Mouse (Mus musculus): Measurements from ENCODE around the gene Cep57l1. TPM values are rescaled to one million over a fixed set of nuclear protein-coding genes. Genes with fewer than 3 reads are reported as not detected.

Gene Cep57l1
- polyA plus RNA-seq, 1 experiment from 2014 or later: 6.3 TPM

DNA sequence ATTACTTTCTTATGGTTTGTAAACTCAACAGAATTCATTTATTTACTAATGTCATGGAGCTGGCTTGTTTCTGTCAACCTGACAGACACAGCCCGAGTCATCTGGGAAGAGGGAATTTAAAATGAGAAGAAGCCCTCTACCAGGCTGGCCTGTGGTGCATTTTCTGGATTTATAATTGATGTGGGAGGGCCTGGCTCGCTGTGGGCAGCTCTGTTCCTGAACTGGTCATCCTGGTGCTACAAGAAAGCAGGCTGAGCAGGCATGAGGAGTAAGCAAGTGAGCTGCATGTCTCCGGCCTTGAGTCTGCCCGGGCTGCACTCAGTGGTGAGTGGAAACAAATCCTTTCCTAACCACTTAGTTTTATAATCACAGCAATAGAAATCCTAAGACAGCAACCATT lies 65.7 kb downstream of the Cep57l1 start:
- Histone ChIP-seq H3K9ac (replicated peaks) (no peak overlapping the region), H3K36me3 (replicated peaks; ENCODE audit: insufficient read depth, low read length) (peaks cover 6% of the 10 kb centered on the region; the same call in 1 of the 2 replicates), H3K4me3 (ENCODE audit: low read depth, low read length) (no peak overlapping the region), H3K27me3 (ENCODE audit: insufficient read depth, low read length) (no peaks in the 10 kb centered on the region), H3K4me1 (ENCODE audit: insufficient read depth) (no peaks in the 10 kb centered on the region), H3K4me2 (ENCODE audit: low read depth, low read length) (no peak overlapping the region), H3K27ac (ENCODE audit: low read depth) (no peak overlapping the region), H3K9me3 (ENCODE audit: low read length) (no peaks in the 10 kb centered on the region)
- 80% methylated on average over 4 of the region's 4 CpGs for WGBS (ENCODE audit: insufficient replicate concordance)
- ATAC-seq: no peak
- TF ChIP-seq EP300 (IDR thresholded peaks at IDR 0.05; ENCODE audit: low read depth) (no peak), CTCF (IDR thresholded peaks at IDR 0.05; ENCODE audit: low read depth) (no peak)
- no peak for DNase-seq

- Histone ChIP-seq H3K27me3 (ENCODE audit: insufficient read depth, low read length) (no peaks in the 10 kb centered on the region), H3K4me1 (ENCODE audit: insufficient read depth) (no peaks in the 10 kb centered on the region), H3K4me3 (ENCODE audit: low read depth, low read length) (no peak overlapping the region), H3K9me3 (ENCODE audit: low read length) (no peaks in the 10 kb centered on the region), H3K27ac (ENCODE audit: low read depth) (no peak overlapping the region), H3K9ac (replicated peaks) (no peak overlapping the region), H3K36me3 (replicated peaks; ENCODE audit: insufficient read depth, low read length) (peaks cover 18% of the 10 kb centered on the region; the same call in 1 of the 2 replicates), H3K4me2 (ENCODE audit: low read depth, low read length) (no peak overlapping the region)
- TF ChIP-seq EP300 (IDR thresholded peaks at IDR 0.05; ENCODE audit: low read depth): no peak
- no peak for TF ChIP-seq CTCF (IDR thresholded peaks at IDR 0.05; ENCODE audit: low read depth)
- 74% methylated on average over 2 of the region's 2 CpGs for WGBS (ENCODE audit: insufficient replicate concordance)
- ATAC-seq (no peak), DNase-seq (no peak)
These were observed 69.5 kb downstream of the Cep57l1 start for GRCm38 (mm10) chr10:41740221-41740620.

- Histone ChIP-seq H3K4me2 (ENCODE audit: low read depth, low read length) (no peak overlapping the region), H3K27ac (ENCODE audit: low read depth) (no peak overlapping the region), H3K36me3 (replicated peaks; ENCODE audit: insufficient read depth, low read length) (peaks cover 13% of the 10 kb centered on the region; the same call in 1 of the 2 replicates), H3K9me3 (ENCODE audit: low read length) (no peaks in the 10 kb centered on the region), H3K9ac (replicated peaks) (no peak overlapping the region), H3K27me3 (ENCODE audit: insufficient read depth, low read length) (no peaks in the 10 kb centered on the region), H3K4me3 (ENCODE audit: low read depth, low read length) (no peak overlapping the region), H3K4me1 (ENCODE audit: insufficient read depth) (no peaks in the 10 kb centered on the region)
- no peak for DNase-seq
- ATAC-seq: no peak
- 92% methylated on average over 16 of the region's 16 CpGs for WGBS (ENCODE audit: insufficient replicate concordance)
- TF ChIP-seq CTCF (IDR thresholded peaks at IDR 0.05; ENCODE audit: low read depth) (no peak), EP300 (IDR thresholded peaks at IDR 0.05; ENCODE audit: low read depth) (no peak)
These were observed 72.4 kb downstream of the Cep57l1 start for GRCm38 (mm10) chr10:41737245-41737644.

DNA sequence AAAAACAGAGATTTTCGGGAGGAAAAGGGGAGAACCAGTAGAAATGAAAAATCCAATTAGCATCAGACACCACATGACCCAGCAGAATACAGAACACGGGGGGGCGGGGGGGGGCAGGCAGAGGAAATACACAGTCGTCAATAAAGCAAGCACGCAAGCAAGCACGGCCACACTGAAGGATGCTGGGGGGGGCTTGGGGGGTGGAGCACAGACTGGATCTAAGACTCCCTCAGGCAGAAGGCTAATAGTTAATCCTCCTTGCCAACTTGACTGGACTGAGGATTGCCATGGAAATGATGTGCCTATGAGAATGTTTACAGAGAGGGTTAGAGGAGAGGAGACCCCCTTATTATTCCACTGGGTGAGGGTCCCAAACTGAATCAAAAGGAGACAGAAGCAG lies 74.3 kb downstream of the Cep57l1 start:
- H3K9me3 ChIP-seq (ENCODE audit: low read length): no peaks in the 10 kb centered on the region
- no peaks in the 10 kb centered on the region for H3K4me1 ChIP-seq (ENCODE audit: insufficient read depth)
- H3K4me3 ChIP-seq (ENCODE audit: low read depth, low read length): no peak overlapping the region
- WGBS (ENCODE audit: insufficient replicate concordance): 76% methylated on average over 6 of the region's 6 CpGs
- H3K9ac ChIP-seq (replicated peaks): no peak overlapping the region
- H3K27ac ChIP-seq (ENCODE audit: low read depth): no peak overlapping the region
- no peaks in the 10 kb centered on the region for H3K27me3 ChIP-seq (ENCODE audit: insufficient read depth, low read length)
- peaks cover 17% of the 10 kb centered on the region for H3K36me3 ChIP-seq (replicated peaks; ENCODE audit: insufficient read depth, low read length)
- H3K4me2 ChIP-seq (ENCODE audit: low read depth, low read length): no peak overlapping the region
- TF ChIP-seq EP300 (IDR thresholded peaks at IDR 0.05; ENCODE audit: low read depth): no peak
- no peak for TF ChIP-seq CTCF (IDR thresholded peaks at IDR 0.05; ENCODE audit: low read depth)
- DNase-seq (no peak), ATAC-seq (no peak)

- Histone ChIP-seq H3K27ac (ENCODE audit: low read depth) (no peak overlapping the region), H3K27me3 (ENCODE audit: insufficient read depth, low read length) (no peaks in the 10 kb centered on the region), H3K4me1 (ENCODE audit: insufficient read depth) (no peaks in the 10 kb centered on the region), H3K4me2 (ENCODE audit: low read depth, low read length) (no peak overlapping the region), H3K9me3 (ENCODE audit: low read length) (no peaks in the 10 kb centered on the region), H3K9ac (replicated peaks) (no peak overlapping the region), H3K4me3 (ENCODE audit: low read depth, low read length) (no peak overlapping the region), H3K36me3 (replicated peaks; ENCODE audit: insufficient read depth, low read length) (peaks cover 18% of the 10 kb centered on the region)
- 92% methylated on average over 3 of the region's 3 CpGs for WGBS (ENCODE audit: insufficient replicate concordance)
- DNase-seq (no peak), ATAC-seq (no peak)
- no peak for TF ChIP-seq EP300 (IDR thresholded peaks at IDR 0.05; ENCODE audit: low read depth)
- TF ChIP-seq CTCF (IDR thresholded peaks at IDR 0.05; ENCODE audit: low read depth): no peak
These were observed 76.5 kb downstream of the Cep57l1 start for GRCm38 (mm10) chr10:41733214-41733613.

- peaks cover 4% of the 10 kb centered on the region; the same call in 1 of the 2 replicates for H3K9me3 ChIP-seq (ENCODE audit: low read length)
- peaks cover 12% of the 10 kb centered on the region for H3K36me3 ChIP-seq (replicated peaks; ENCODE audit: insufficient read depth, low read length)
- ATAC-seq: no peak
- H3K27me3 ChIP-seq (ENCODE audit: insufficient read depth, low read length): no peaks in the 10 kb centered on the region
- DNase-seq: no peak
- no peak overlapping the region for H3K9ac ChIP-seq (replicated peaks)
- H3K27ac ChIP-seq (ENCODE audit: low read depth): no peak overlapping the region
- no peak for TF ChIP-seq EP300 (IDR thresholded peaks at IDR 0.05; ENCODE audit: low read depth)
- 87% methylated on average over 4 of the region's 4 CpGs for WGBS (ENCODE audit: insufficient replicate concordance)
- no peak overlapping the region for H3K4me2 ChIP-seq (ENCODE audit: low read depth, low read length)
- H3K4me1 ChIP-seq (ENCODE audit: insufficient read depth): no peaks in the 10 kb centered on the region
- H3K4me3 ChIP-seq (ENCODE audit: low read depth, low read length): no peak overlapping the region
These were observed 77.7 kb downstream of the Cep57l1 start for GRCm38 (mm10) chr10:41731932-41732331.

- Histone ChIP-seq H3K36me3 (replicated peaks; ENCODE audit: insufficient read depth, low read length) (peaks cover 12% of the 10 kb centered on the region), H3K4me2 (ENCODE audit: low read depth, low read length) (no peak overlapping the region), H3K9me3 (ENCODE audit: low read length) (peaks cover 4% of the 10 kb centered on the region; the same call in 1 of the 2 replicates), H3K4me3 (ENCODE audit: low read depth, low read length) (no peak overlapping the region), H3K9ac (replicated peaks) (no peak overlapping the region), H3K4me1 (ENCODE audit: insufficient read depth) (no peaks in the 10 kb centered on the region), H3K27me3 (ENCODE audit: insufficient read depth, low read length) (no peaks in the 10 kb centered on the region), H3K27ac (ENCODE audit: low read depth) (no peak overlapping the region)
- TF ChIP-seq EP300 (IDR thresholded peaks at IDR 0.05; ENCODE audit: low read depth) (no peak), CTCF (IDR thresholded peaks at IDR 0.05; ENCODE audit: low read depth) (no peak)
- 89% methylated on average over 10 of the region's 10 CpGs for WGBS (ENCODE audit: insufficient replicate concordance)
- ATAC-seq (no peak), DNase-seq (no peak)
These were observed 78.9 kb downstream of the Cep57l1 start for GRCm38 (mm10) chr10:41730746-41731145.
